Mouse (Mus musculus): ENCODE results near the gene Ubl3. TPM values are rescaled to one million over a fixed set of nuclear protein-coding genes. Genes with fewer than 3 reads are reported as not detected.

Gene Ubl3
- total RNA-seq, 1 experiment: 75.0 TPM

DNA sequence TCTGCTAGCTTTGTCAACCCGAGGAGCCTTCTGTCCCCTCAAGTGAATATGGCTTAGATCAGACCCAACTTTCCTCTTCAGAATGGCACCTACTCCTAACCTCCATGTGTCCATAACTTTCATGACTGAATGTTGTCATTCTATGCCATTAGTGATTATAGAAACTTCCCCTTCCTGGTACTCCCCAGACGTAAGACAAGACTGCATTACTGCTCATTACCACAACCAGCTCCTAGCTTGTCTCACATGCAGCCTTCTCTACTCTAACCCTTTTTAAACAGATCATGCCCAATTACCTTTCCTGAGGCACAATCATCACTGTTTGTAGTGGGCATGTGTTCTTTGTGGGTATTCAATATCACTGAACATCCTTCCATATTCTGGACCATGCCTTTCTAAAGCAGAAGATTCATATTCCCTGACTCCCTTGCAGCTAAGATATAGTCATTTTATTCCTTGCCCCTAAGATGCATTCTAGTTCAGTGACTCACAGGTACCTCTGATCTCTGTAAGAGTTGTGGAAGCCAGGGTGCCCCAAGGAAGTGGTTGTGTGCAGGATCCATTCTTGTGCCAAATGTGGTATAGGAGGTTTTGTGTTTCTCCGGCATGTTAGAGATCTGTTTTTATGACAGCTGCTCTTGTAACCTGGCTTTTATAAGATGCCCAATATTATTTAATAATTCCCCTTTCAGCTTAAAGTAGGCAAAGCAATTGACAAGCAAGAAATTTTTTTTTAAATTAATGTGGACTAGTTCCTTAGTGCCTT lies 42.3 kb upstream of the Ubl3 start:
- Histone ChIP-seq H3K4me3 (ENCODE audit: insufficient read depth in 1 of 2, low read depth in 1 of 2, low read length in 2 of 2, poor library complexity in 1 of 2, severe bottlenecking in 1 of 2) (no peak overlapping the region), H3K36me3 (ENCODE audit: control insufficient read depth, insufficient read depth, low read length, poor library complexity, severe bottlenecking) (no peaks in the 10 kb centered on the region), H3K4me1 (ENCODE audit: control insufficient read depth in 2 of 2, insufficient read depth in 2 of 2, low read length in 2 of 2, poor library complexity in 1 of 2) (peaks cover 5 to 12% of the 10 kb centered on the region in 2 experiments; a peak in 3 of 4 replicates), H3K27ac (ENCODE audit: insufficient read depth, low read depth, low read length, poor library complexity, severe bottlenecking) (no peak overlapping the region), H3K9ac (ENCODE audit: insufficient read depth, low read depth, low read length, poor library complexity, severe bottlenecking) (no peak overlapping the region), H3K9me3 (ENCODE audit: control insufficient read depth, insufficient read depth, low read depth, low read length) (no peaks in the 10 kb centered on the region)
- DNase-seq (ENCODE audit: low read depth, low spot score): no peak
- in situ Hi-C loops (cut with MboI; ENCODE audit: low sequenced_read_pairs in 2 of 2, unreplicated experiment in 2 of 2): no loop called here
- no peak for TF ChIP-seq ZNF384 (IDR thresholded peaks at IDR 0.05; ENCODE audit: low read depth, low read length)
- no peak for TF ChIP-seq ZC3H11A (IDR thresholded peaks at IDR 0.05; ENCODE audit: borderline replicate concordance, low read depth, low read length)
- TF ChIP-seq MAFK (IDR thresholded peaks at IDR 0.05; ENCODE audit: insufficient read depth, low read depth, low read length): no peak
- no peak for TF ChIP-seq HCFC1 (IDR thresholded peaks at IDR 0.05; ENCODE audit: borderline replicate concordance, insufficient read depth, low read length)
- TF ChIP-seq CHD2 (IDR thresholded peaks at IDR 0.05; ENCODE audit: low read depth, low read length): no peak

DNA sequence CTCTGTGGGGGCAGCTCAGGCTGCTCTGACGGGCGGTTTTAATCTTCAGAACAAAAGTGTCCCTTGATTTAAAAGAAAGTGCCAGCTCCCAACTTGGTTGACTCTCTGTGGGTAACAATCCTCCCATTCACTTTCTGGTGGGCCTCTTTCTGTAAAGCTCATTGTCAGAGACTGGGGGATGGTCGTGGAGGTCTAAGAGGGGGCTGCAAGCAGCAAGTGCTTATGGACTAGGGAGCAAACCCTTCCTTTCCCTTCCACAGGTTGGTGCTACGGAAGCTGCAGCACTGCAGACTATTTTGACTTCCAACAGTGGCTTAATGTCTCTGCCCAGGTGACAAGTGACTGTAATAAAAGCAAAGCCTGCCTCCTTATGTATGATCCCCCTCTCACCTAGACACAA lies 41.0 kb upstream of the Ubl3 start:
- TF ChIP-seq ZNF384 (IDR thresholded peaks at IDR 0.05; ENCODE audit: low read depth, low read length): no peak
- TF ChIP-seq CHD2 (IDR thresholded peaks at IDR 0.05; ENCODE audit: low read depth, low read length): no peak
- no peak for TF ChIP-seq MAFK (IDR thresholded peaks at IDR 0.05; ENCODE audit: insufficient read depth, low read depth, low read length)
- TF ChIP-seq HCFC1 (IDR thresholded peaks at IDR 0.05; ENCODE audit: borderline replicate concordance, insufficient read depth, low read length): no peak
- no peak for TF ChIP-seq ZC3H11A (IDR thresholded peaks at IDR 0.05; ENCODE audit: borderline replicate concordance, low read depth, low read length)
- H3K4me1 ChIP-seq (ENCODE audit: control insufficient read depth in 2 of 2, insufficient read depth in 2 of 2, low read length in 2 of 2, poor library complexity in 1 of 2): peaks cover 5 to 14% of the 10 kb centered on the region in 2 experiments; a peak in 3 of 4 replicates
- H3K4me3 ChIP-seq (ENCODE audit: insufficient read depth in 1 of 2, low read depth in 1 of 2, low read length in 2 of 2, poor library complexity in 1 of 2, severe bottlenecking in 1 of 2): no peak overlapping the region
- DNase-seq (ENCODE audit: low read depth, low spot score): no peak
- in situ Hi-C loops (cut with MboI; ENCODE audit: low sequenced_read_pairs in 2 of 2, unreplicated experiment in 2 of 2): no loop called here
- H3K9ac ChIP-seq (ENCODE audit: insufficient read depth, low read depth, low read length, poor library complexity, severe bottlenecking): no peak overlapping the region
- no peaks in the 10 kb centered on the region for H3K9me3 ChIP-seq (ENCODE audit: control insufficient read depth, insufficient read depth, low read depth, low read length)
- H3K36me3 ChIP-seq (ENCODE audit: control insufficient read depth, insufficient read depth, low read length, poor library complexity, severe bottlenecking): no peaks in the 10 kb centered on the region
- no peak overlapping the region for H3K27ac ChIP-seq (ENCODE audit: insufficient read depth, low read depth, low read length, poor library complexity, severe bottlenecking)

DNA sequence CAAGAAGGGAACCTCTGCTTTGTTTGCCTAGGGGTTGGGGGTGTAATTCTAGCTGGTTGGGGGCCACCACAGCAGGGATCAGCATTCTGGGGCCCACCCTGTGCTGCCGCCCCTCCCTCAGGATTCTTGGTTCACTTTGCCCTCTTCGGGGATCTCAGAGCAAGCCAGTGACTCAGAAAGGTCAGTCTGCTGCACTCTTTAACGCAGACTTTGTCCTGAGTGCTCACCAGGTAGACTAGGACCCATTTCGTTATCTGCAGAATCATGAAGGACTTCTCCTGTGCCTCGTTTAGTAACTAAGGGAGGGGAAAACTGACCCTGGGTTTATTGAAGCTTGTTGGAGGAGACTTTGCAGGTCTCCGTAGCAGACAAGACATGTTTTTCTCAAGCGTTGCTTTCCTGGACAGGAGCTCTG lies 38.9 kb upstream of the Ubl3 start:
- Histone ChIP-seq H3K4me3 (ENCODE audit: insufficient read depth in 1 of 2, low read depth in 1 of 2, low read length in 2 of 2, poor library complexity in 1 of 2, severe bottlenecking in 1 of 2) (peak overlapping the region in 1 of 2 experiments; percentile 5; a peak in 1 of 4 replicates), H3K36me3 (ENCODE audit: control insufficient read depth, insufficient read depth, low read length, poor library complexity, severe bottlenecking) (no peaks in the 10 kb centered on the region), H3K9me3 (ENCODE audit: control insufficient read depth, insufficient read depth, low read depth, low read length) (no peaks in the 10 kb centered on the region), H3K27ac (ENCODE audit: insufficient read depth, low read depth, low read length, poor library complexity, severe bottlenecking) (peak overlapping the region; percentile 30; the same call in 1 of the 2 replicates), H3K9ac (ENCODE audit: insufficient read depth, low read depth, low read length, poor library complexity, severe bottlenecking) (no peak overlapping the region), H3K4me1 (ENCODE audit: control insufficient read depth in 2 of 2, insufficient read depth in 2 of 2, low read length in 2 of 2, poor library complexity in 1 of 2) (peaks cover 5 to 14% of the 10 kb centered on the region in 2 experiments; a peak in 3 of 4 replicates)
- TF ChIP-seq ZC3H11A (IDR thresholded peaks at IDR 0.05; ENCODE audit: borderline replicate concordance, low read depth, low read length) (no peak), MAFK (IDR thresholded peaks at IDR 0.05; ENCODE audit: insufficient read depth, low read depth, low read length) (no peak), HCFC1 (IDR thresholded peaks at IDR 0.05; ENCODE audit: borderline replicate concordance, insufficient read depth, low read length) (no peak), ZNF384 (IDR thresholded peaks at IDR 0.05; ENCODE audit: low read depth, low read length) (no peak), CHD2 (IDR thresholded peaks at IDR 0.05; ENCODE audit: low read depth, low read length) (no peak)
- in situ Hi-C loops (cut with MboI; ENCODE audit: low sequenced_read_pairs in 2 of 2, unreplicated experiment in 2 of 2): no loop called here
- DNase-seq (ENCODE audit: low read depth, low spot score): no peak

DNA sequence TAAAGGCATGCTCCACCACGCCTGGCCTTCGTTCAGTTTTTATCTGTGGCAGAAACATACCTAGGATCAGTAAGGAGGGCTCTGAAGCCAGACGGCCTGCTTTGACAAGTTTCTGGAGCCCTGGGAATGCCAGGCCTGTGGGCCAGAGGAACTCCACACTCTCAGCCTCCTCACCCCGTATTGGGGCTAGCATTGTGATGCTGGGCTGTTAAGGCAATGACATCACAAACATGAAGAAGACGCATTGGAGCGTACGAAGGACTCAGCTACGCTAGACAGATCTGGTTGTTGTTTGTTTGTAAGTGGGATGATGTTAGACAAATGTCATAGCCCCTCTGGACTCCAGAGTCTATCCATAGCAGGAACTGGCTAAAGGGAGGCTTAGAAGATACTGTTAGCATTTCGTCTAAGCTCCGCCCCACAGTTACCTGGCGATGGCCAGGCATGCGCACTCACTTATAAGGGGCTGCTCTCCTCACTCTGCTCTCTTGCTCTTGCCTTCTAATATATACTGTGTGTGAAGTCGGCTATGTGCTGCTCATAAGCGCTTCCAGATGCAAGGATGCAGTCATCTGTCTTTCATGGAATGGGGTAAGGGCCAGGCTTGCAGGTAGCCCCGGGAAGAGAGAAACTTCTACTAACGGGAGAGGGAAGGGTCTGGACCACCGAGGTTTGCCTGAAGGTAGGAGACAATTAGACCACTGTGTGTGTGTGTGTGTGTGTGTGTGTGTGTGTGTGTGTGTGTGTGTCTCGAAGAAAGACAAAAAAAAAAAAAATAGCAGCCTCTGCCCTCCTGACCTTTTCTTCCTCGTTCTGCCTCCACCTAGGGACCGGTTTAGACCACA lies 38.2 kb upstream of the Ubl3 start:
- no peaks in the 10 kb centered on the region for H3K36me3 ChIP-seq (ENCODE audit: control insufficient read depth, insufficient read depth, low read length, poor library complexity, severe bottlenecking)
- no peak overlapping the region for H3K4me3 ChIP-seq (ENCODE audit: insufficient read depth in 1 of 2, low read depth in 1 of 2, low read length in 2 of 2, poor library complexity in 1 of 2, severe bottlenecking in 1 of 2)
- H3K4me1 ChIP-seq (ENCODE audit: control insufficient read depth in 2 of 2, insufficient read depth in 2 of 2, low read length in 2 of 2, poor library complexity in 1 of 2): peaks cover 5 to 14% of the 10 kb centered on the region in 2 experiments; a peak in 3 of 4 replicates
- no peak for TF ChIP-seq CHD2 (IDR thresholded peaks at IDR 0.05; ENCODE audit: low read depth, low read length)
- TF ChIP-seq ZC3H11A (IDR thresholded peaks at IDR 0.05; ENCODE audit: borderline replicate concordance, low read depth, low read length): no peak
- no peak for TF ChIP-seq HCFC1 (IDR thresholded peaks at IDR 0.05; ENCODE audit: borderline replicate concordance, insufficient read depth, low read length)
- no peak for TF ChIP-seq MAFK (IDR thresholded peaks at IDR 0.05; ENCODE audit: insufficient read depth, low read depth, low read length)
- peak; percentile 86 for TF ChIP-seq ZNF384 (IDR thresholded peaks at IDR 0.05; ENCODE audit: low read depth, low read length)
- DNase-seq (ENCODE audit: low read depth, low spot score): no peak
- no peaks in the 10 kb centered on the region for H3K9me3 ChIP-seq (ENCODE audit: control insufficient read depth, insufficient read depth, low read depth, low read length)
- no peak overlapping the region for H3K9ac ChIP-seq (ENCODE audit: insufficient read depth, low read depth, low read length, poor library complexity, severe bottlenecking)
- in situ Hi-C loops (cut with MboI; ENCODE audit: low sequenced_read_pairs in 2 of 2, unreplicated experiment in 2 of 2): no loop called here
- peak overlapping the region; percentile 7; the same call in 1 of the 2 replicates for H3K27ac ChIP-seq (ENCODE audit: insufficient read depth, low read depth, low read length, poor library complexity, severe bottlenecking)

Measured in ES-E14 (cell line).